Comparison of ENCODE assay signal across 25 mouse cellular contexts in the genomic region with DNA sequence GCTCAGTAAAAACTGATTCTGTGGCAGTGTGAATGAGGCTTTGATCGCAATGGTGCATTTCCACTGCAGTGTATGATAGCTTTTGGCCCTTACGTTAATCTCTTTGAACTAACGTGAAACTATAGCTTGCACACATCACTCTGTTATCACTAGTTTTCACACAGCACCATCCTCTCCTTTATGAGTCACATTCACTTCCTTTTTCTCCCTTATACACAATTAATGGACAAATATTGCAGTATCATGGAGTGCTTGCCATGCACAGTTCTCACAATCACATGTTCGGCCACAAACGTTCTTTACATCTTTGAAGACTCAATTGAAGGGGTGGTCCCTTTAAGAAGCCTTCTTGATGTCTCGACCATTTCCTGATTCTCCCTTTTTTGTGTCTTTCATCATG. TPM values are rescaled to one million over a fixed set of nuclear protein-coding genes. Genes with fewer than 3 reads are reported as not detected.
"Had no signal": no experiment of that assay in that cellular context is flagged by ENCODE, and none has a peak within 500 bp of the region (broad histone marks: within the 10 kb centered on the region; RNA-seq: fewer than 3 reads in every experiment).

No protein-coding gene starts in this region.

- H3K36me3 ChIP-seq: heart, embryonic 10.5 days; heart, embryonic 12.5 days; hindbrain, embryonic 10.5 days; hindbrain, embryonic 12.5 days; intestine, embryonic 15.5 days; limb, embryonic 10.5 days; limb, embryonic 12.5 days; liver, embryonic 13.5 days had no signal

- H3K27ac ChIP-seq: heart, embryonic 10.5 days; hindbrain, embryonic 10.5 days; hindbrain, embryonic 12.5 days; hindbrain, embryonic 14.5 days; intestine, embryonic 15.5 days; layer of hippocampus, adult 2 months; left cerebral cortex, adult 2 months; limb, embryonic 10.5 days; limb, embryonic 12.5 days; liver, embryonic 13.5 days had no signal

- DNase-seq: gastrocnemius, postnatal 14 days; gastrocnemius, postnatal 36 days; heart, adult 18-20 months; heart, postnatal 10 days; heart, postnatal 4 days; kidney, adult 18-20 months; kidney, adult 8-10 months; kidney, postnatal 10 days; kidney, postnatal 25 days; kidney, postnatal 4 days; liver; liver, embryonic 13.5 days had no signal

- H3K4me2 ChIP-seq: heart, embryonic 12.5 days; hindbrain, embryonic 12.5 days; hindbrain, embryonic 14.5 days; intestine, embryonic 15.5 days; limb, embryonic 12.5 days; liver, embryonic 13.5 days had no signal

- H3K9me3 ChIP-seq: heart, embryonic 10.5 days; heart, embryonic 12.5 days; hindbrain, embryonic 10.5 days; hindbrain, embryonic 12.5 days; intestine, embryonic 15.5 days; limb, embryonic 10.5 days; limb, embryonic 12.5 days; liver, embryonic 13.5 days had no signal

- H3K9ac ChIP-seq: heart, embryonic 12.5 days; hindbrain, embryonic 12.5 days; hindbrain, embryonic 14.5 days; intestine, embryonic 15.5 days; limb, embryonic 12.5 days; liver, embryonic 13.5 days had no signal

- H3K27me3 ChIP-seq: heart, embryonic 12.5 days; hindbrain, embryonic 12.5 days; intestine, embryonic 15.5 days; limb, embryonic 12.5 days; liver, embryonic 13.5 days had no signal

- ATAC-seq: hindbrain, embryonic 16.5 days; inflammation-experienced regulatory T-cells, adult 6 months; intestine, embryonic 15.5 days; intestine, postnatal 0 days had no signal

- H3K4me3 ChIP-seq: heart, embryonic 10.5 days; heart, embryonic 12.5 days; hindbrain, embryonic 10.5 days; hindbrain, embryonic 12.5 days; intestine, embryonic 15.5 days; layer of hippocampus, adult 2 months; left cerebral cortex, adult 2 months; limb, embryonic 10.5 days; limb, embryonic 12.5 days; liver, embryonic 13.5 days had no signal

- H3K4me1 ChIP-seq: heart, embryonic 10.5 days; heart, embryonic 12.5 days; hindbrain, embryonic 10.5 days; hindbrain, embryonic 12.5 days; intestine, embryonic 15.5 days; limb, embryonic 10.5 days; limb, embryonic 12.5 days; liver, embryonic 13.5 days had no signal

RNA-seq across cellular contexts. Expression of a gene that starts 21.4 kb away (rescaled TPM):
- polyA plus RNA-seq: inflammation-experienced regulatory T-cells, adult 6 months had no signal
